Mouse (Mus musculus): ENCODE measurements around the gene F3.

GRCm38 (mm10) chr3:121755152-121755551 is 31.8 kb downstream of the F3 start:
- no peak for TF ChIP-seq POLR2A (IDR thresholded peaks at IDR 0.05; ENCODE audit: low read depth, low read length)
- TF ChIP-seq CTCF (IDR thresholded peaks at IDR 0.05; ENCODE audit: borderline replicate concordance, insufficient read depth, low read length) = no peak

All from embryonic fibroblast, embryonic 13.5 days (primary cell).